Mouse (Mus musculus): ENCODE data around the gene Best2. TPM values are rescaled to one million over a fixed set of nuclear protein-coding genes. Genes with fewer than 3 reads are reported as not detected.

Best2 gene
- total and polyA plus RNA-seq, 3 experiments, result not detected

DNA sequence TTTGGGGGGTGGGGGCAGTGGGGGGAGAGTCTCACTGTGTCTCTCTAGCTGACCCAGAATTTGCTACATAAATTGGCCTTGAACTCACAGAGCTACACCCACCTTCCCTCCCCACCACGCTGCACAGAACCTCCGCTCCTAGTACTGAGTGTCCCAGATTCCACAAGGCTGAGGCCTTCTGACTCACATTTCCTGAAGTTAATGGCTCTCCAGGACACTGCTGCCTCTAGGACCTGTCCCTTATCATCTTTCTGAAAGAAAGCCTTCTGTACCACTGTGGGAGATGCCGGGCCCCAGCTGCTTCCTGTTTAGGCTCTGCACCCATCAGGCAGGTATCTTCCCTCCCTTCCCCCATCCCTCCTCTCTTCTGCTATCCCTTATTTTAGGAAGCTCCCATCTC, 47.7 kb downstream of the Best2 start:
- 30% methylated on average over 3 of the region's 3 CpGs for WGBS

DNA sequence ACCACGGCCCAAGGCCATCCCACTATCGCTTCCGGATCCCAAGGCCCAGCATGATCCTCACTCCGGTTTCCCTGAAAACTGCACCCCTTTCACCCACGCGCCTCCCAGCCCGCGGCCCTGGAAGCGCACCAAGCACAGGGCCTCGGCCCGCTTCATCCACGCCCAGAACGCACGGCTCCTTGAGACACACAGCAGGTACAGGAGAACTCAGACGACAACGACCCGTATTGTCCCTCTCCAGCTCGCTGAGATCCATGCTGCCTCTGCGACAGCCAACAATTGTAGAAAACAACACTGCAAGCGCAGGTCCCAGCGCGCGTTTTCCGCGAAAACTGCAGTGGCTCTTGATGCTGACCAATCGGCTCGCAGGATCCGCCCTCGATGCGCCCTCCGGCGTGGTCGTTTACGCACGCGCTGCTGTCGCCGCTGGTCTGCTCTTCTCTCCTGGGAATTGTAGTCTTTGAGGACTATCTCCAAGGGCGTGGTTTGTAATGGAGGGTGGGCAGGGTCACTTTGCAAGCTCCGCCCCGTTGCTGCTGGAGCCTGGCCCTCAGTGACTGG, 48.5 kb downstream of the Best2 start:
- H3K36me3 ChIP-seq (ENCODE audit: control insufficient read depth, insufficient read depth, low read length), result no peaks in the 10 kb centered on the region
- 1% methylated on average over 41 of the region's 41 CpGs for WGBS
- H3K27me3 ChIP-seq (ENCODE audit: control insufficient read depth, insufficient read depth, low read length), result no peaks in the 10 kb centered on the region
- H3K79me2 ChIP-seq (replicated peaks; ENCODE audit: control insufficient read depth, insufficient read depth, low read length), result no peaks in the 10 kb centered on the region
- peak; percentile 92 to 96 for DNase-seq
- intact Hi-C loops (cut with DNase I), result loop anchor here (5.0 kb wide), 1 partner anchor 109 kb away; the partner anchor contains the start of gene Farsa
- no peak for TF ChIP-seq CTCF (IDR thresholded peaks at IDR 0.05)
- TF ChIP-seq POLR2A (IDR thresholded peaks at IDR 0.05; ENCODE audit: insufficient read depth, low read depth, low read length), result peak; percentile 75
- peak overlapping the region; percentile 58 for H3K9ac ChIP-seq (ENCODE audit: low read depth, low read length)
- peak overlapping the region; percentile 47 for H3K27ac ChIP-seq
- H3K4me3 ChIP-seq, result peak overlapping the region; percentile 61
- H3K4me1 ChIP-seq (ENCODE audit: control insufficient read depth, insufficient read depth, low read length), result peaks cover 17% of the 10 kb centered on the region

More for the DNA sequence above, 47.7 kb downstream of the Best2 start:
- peaks cover 17% of the 10 kb centered on the region for H3K4me1 ChIP-seq (ENCODE audit: control insufficient read depth, insufficient read depth, low read length)
- TF ChIP-seq EP300 (IDR thresholded peaks at IDR 0.05; ENCODE audit: insufficient read depth, low read depth, low read length), result no peak
- no peak for TF ChIP-seq CTCF (IDR thresholded peaks at IDR 0.05)
- TF ChIP-seq POLR2A (IDR thresholded peaks at IDR 0.05; ENCODE audit: insufficient read depth, low read depth, low read length), result no peak
- no peaks in the 10 kb centered on the region for H3K27me3 ChIP-seq (ENCODE audit: control insufficient read depth, insufficient read depth, low read length)
- no peak overlapping the region for H3K9ac ChIP-seq (ENCODE audit: low read depth, low read length)
- DNase-seq, result no peak
- H3K27ac ChIP-seq, result peak overlapping the region; percentile 4
- H3K4me3 ChIP-seq, result no peak overlapping the region
- intact Hi-C loops (cut with DNase I), result loop anchor here (5.0 kb wide), 1 partner anchor 109 kb away; the partner anchor contains the start of gene Farsa
- H3K36me3 ChIP-seq (ENCODE audit: control insufficient read depth, insufficient read depth, low read length), result no peaks in the 10 kb centered on the region
- H3K79me2 ChIP-seq (replicated peaks; ENCODE audit: control insufficient read depth, insufficient read depth, low read length), result no peaks in the 10 kb centered on the region

- no peak for TF ChIP-seq EP300 (IDR thresholded peaks at IDR 0.05; ENCODE audit: insufficient read depth, low read depth, low read length)
- peak; percentile 22; the same call in 1 of the 2 replicates for TF ChIP-seq CTCF (IDR thresholded peaks at IDR 0.05)
- no peaks in the 10 kb centered on the region for H3K36me3 ChIP-seq (ENCODE audit: control insufficient read depth, insufficient read depth, low read length)
- intact Hi-C loops (cut with DNase I), result no loop called here
- no peak overlapping the region for H3K4me3 ChIP-seq
- no peaks in the 10 kb centered on the region for H3K27me3 ChIP-seq (ENCODE audit: control insufficient read depth, insufficient read depth, low read length)
- no peak for DNase-seq
- no peaks in the 10 kb centered on the region for H3K79me2 ChIP-seq (replicated peaks; ENCODE audit: control insufficient read depth, insufficient read depth, low read length)
- peaks cover 11% of the 10 kb centered on the region for H3K4me1 ChIP-seq (ENCODE audit: control insufficient read depth, insufficient read depth, low read length)
- no peak overlapping the region for H3K9ac ChIP-seq (ENCODE audit: low read depth, low read length)
- 90% methylated on average over 4 of the region's 4 CpGs for WGBS
- no peak overlapping the region for H3K27ac ChIP-seq
Observed at GRCm38 (mm10) chr8:84963952-84964351, 50.4 kb downstream of the Best2 start.

DNA sequence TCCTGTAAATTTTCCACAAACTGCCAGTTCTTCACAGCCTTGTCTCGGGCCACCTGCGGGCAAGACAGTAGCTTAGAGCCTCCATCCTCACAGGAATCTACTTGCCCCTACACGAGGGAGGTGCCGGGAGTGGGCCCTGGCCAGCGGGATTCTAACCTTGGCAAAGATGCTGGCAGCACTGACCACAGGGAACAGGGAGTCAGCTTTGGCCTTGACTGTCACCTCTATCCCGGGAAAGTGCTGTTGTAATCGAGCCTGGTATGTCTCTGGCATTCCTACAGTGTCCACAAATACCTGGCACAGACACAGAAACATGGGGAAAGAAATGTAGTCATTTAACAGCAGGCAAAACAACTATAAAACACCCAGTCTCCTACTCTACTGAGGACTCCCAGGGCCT, 54.5 kb downstream of the Best2 start:
- peak overlapping the region; percentile 47; the same call in 1 of the 2 replicates for H3K27ac ChIP-seq
- H3K27me3 ChIP-seq (ENCODE audit: control insufficient read depth, insufficient read depth, low read length), result no peaks in the 10 kb centered on the region
- intact Hi-C loops (cut with DNase I), result loop anchor here (5.0 kb wide), 1 partner anchor 37 kb away; no protein-coding TSS in a partner anchor
- no peaks in the 10 kb centered on the region for H3K36me3 ChIP-seq (ENCODE audit: control insufficient read depth, insufficient read depth, low read length)
- no peak overlapping the region for H3K4me3 ChIP-seq
- no peaks in the 10 kb centered on the region for H3K4me1 ChIP-seq (ENCODE audit: control insufficient read depth, insufficient read depth, low read length)
- no peak overlapping the region for H3K9ac ChIP-seq (ENCODE audit: low read depth, low read length)
- peak in 1 of 2 experiments; percentile 58 for DNase-seq
- H3K79me2 ChIP-seq (replicated peaks; ENCODE audit: control insufficient read depth, insufficient read depth, low read length), result no peaks in the 10 kb centered on the region
- WGBS, result 66% methylated on average over 7 of the region's 7 CpGs
- TF ChIP-seq EP300 (IDR thresholded peaks at IDR 0.05; ENCODE audit: insufficient read depth, low read depth, low read length) (no peak), POLR2A (IDR thresholded peaks at IDR 0.05; ENCODE audit: insufficient read depth, low read depth, low read length) (no peak), CTCF (IDR thresholded peaks at IDR 0.05) (no peak)

Small RNA genes within 50 kb of the gene (microRNA-seq; reads per million reads assigned to microRNA genes)
- 0 reads per million in 2 experiments for gene Mir7070

Other genes starting within 250 kb of the Best2 start
- 100 to 1,000 TPM; 274 to 297 TPM for gene Nfix, start 214.2 kb downstream of the Best2 start, total RNA-seq (2021)
- gene Nfix, start 214.2 kb downstream of the Best2 start, polyA plus RNA-seq (2012; rRNA removed), result 49.0 and 68.7 TPM in 2 replicates
- 10 to 100 TPM; 11.2 to 12.3 TPM for gene Dand5, start 191.7 kb downstream of the Best2 start, total RNA-seq (2021)
- 6.1 and 7.6 TPM in 2 replicates for gene Dand5, start 191.7 kb downstream of the Best2 start, polyA plus RNA-seq (2012; rRNA removed)
- gene Gadd45gip1, start 183.0 kb downstream of the Best2 start, total RNA-seq (2021), result 10 to 100 TPM; 27.4 to 29.7 TPM
- 13.4 and 21.2 TPM in 2 replicates for gene Gadd45gip1, start 183.0 kb downstream of the Best2 start, polyA plus RNA-seq (2012; rRNA removed)
- gene Rad23a, start 173.9 kb downstream of the Best2 start, total RNA-seq (2021), result 10 to 100 TPM; 85.1 to 87.6 TPM
- 77.3 and 101 TPM in 2 replicates for gene Rad23a, start 173.9 kb downstream of the Best2 start, polyA plus RNA-seq (2012; rRNA removed)
- 100 to 1,000 TPM; 352 to 416 TPM for gene Calr, start 167.6 kb downstream of the Best2 start, total RNA-seq (2021)
- 154 and 269 TPM in 2 replicates for gene Calr, start 167.6 kb downstream of the Best2 start, polyA plus RNA-seq (2012; rRNA removed)
- gene Farsa, start 157.5 kb downstream of the Best2 start, total RNA-seq (2021), result 10 to 100 TPM; 21.8 to 24.5 TPM
- 32.5 and 41.4 TPM in 2 replicates for gene Farsa, start 157.5 kb downstream of the Best2 start, polyA plus RNA-seq (2012; rRNA removed)
- 1 to 10 TPM; 2.6 to 4.3 TPM for gene Syce2, start 142.4 kb downstream of the Best2 start, total RNA-seq (2021)
- gene Syce2, start 142.4 kb downstream of the Best2 start, polyA plus RNA-seq (2012; rRNA removed), result 0.33 and 0.64 TPM in 2 replicates
- 10 to 100 TPM; 71.5 to 89.9 TPM for gene Gcdh, start 120.6 kb downstream of the Best2 start, total RNA-seq (2021)
- 134 and 148 TPM in 2 replicates for gene Gcdh, start 120.6 kb downstream of the Best2 start, polyA plus RNA-seq (2012; rRNA removed)
- under 1 TPM in 1 of 2 experiments, not detected in 1; 0.16 TPM for gene Klf1, start 112.6 kb downstream of the Best2 start, total RNA-seq (2021)
- 0.08 and 0.23 TPM in 2 replicates for gene Klf1, start 112.6 kb downstream of the Best2 start, polyA plus RNA-seq (2012; rRNA removed)
- gene Dnase2a, start 106.0 kb downstream of the Best2 start, total RNA-seq (2021), result 1 to 10 TPM; 6.5 to 9.6 TPM
- 9.2 and 10.9 TPM in 2 replicates for gene Dnase2a, start 106.0 kb downstream of the Best2 start, polyA plus RNA-seq (2012; rRNA removed)
- under 1 TPM; 0.07 to 0.10 TPM for gene Mast1, start 77.2 kb downstream of the Best2 start, total RNA-seq (2021)
- gene Mast1, start 77.2 kb downstream of the Best2 start, polyA plus RNA-seq (2012; rRNA removed), result 0.16 and 0.18 TPM in 2 replicates
- gene Rtbdn, start 67.5 kb downstream of the Best2 start, total RNA-seq (2021), result not detected
- gene Rtbdn, start 67.5 kb downstream of the Best2 start, polyA plus RNA-seq (2012; rRNA removed), result not detected in 2 replicates
- gene Gm49661, start 45.1 kb downstream of the Best2 start, total RNA-seq (2021), result 1 to 10 TPM; 1.3 to 2.1 TPM
- not detected in 2 replicates for gene Gm49661, start 45.1 kb downstream of the Best2 start, polyA plus RNA-seq (2012; rRNA removed)
- gene Prdx2, start 44.9 kb downstream of the Best2 start, total RNA-seq (2021), result 100 to 1,000 TPM; 591 to 662 TPM
- 464 and 584 TPM in 2 replicates for gene Prdx2, start 44.9 kb downstream of the Best2 start, polyA plus RNA-seq (2012; rRNA removed)
- 10 to 100 TPM; 38.1 to 50.5 TPM for gene Rnaseh2a, start 44.8 kb downstream of the Best2 start, total RNA-seq (2021)
- gene Rnaseh2a, start 44.8 kb downstream of the Best2 start, polyA plus RNA-seq (2012; rRNA removed), result 33.7 and 46.3 TPM in 2 replicates
- 10 to 100 TPM; 10.4 to 19.0 TPM for gene Junb, start 35.8 kb downstream of the Best2 start, total RNA-seq (2021)
- gene Junb, start 35.8 kb downstream of the Best2 start, polyA plus RNA-seq (2012; rRNA removed), result 13.1 and 17.3 TPM in 2 replicates
- 1 to 10 TPM; 2.0 TPM for gene Hook2, start 23.9 kb downstream of the Best2 start, total RNA-seq (2021)
- 2.3 and 2.4 TPM in 2 replicates for gene Hook2, start 23.9 kb downstream of the Best2 start, polyA plus RNA-seq (2012; rRNA removed)
- 10 to 100 TPM; 58.5 to 71.8 TPM for gene Asna1, start 10.8 kb upstream of the Best2 start, total RNA-seq (2021)
- gene Asna1, start 10.8 kb upstream of the Best2 start, polyA plus RNA-seq (2012; rRNA removed), result 104 and 133 TPM in 2 replicates
- gene Trir, start 12.3 kb upstream of the Best2 start, total RNA-seq (2021), result 10 to 100 TPM; 81.5 to 94.1 TPM
- gene Trir, start 12.3 kb upstream of the Best2 start, polyA plus RNA-seq (2012; rRNA removed), result 47.2 and 54.3 TPM in 2 replicates
- gene Tnpo2, start 22.4 kb upstream of the Best2 start, total RNA-seq (2021), result 10 to 100 TPM; 26.8 to 28.4 TPM
- gene Tnpo2, start 22.4 kb upstream of the Best2 start, polyA plus RNA-seq (2012; rRNA removed), result 26.8 and 34.8 TPM in 2 replicates
- 1 to 10 TPM; 2.4 to 2.5 TPM for gene Fbxw9, start 45.5 kb upstream of the Best2 start, total RNA-seq (2021)
- 9.3 and 10.5 TPM in 2 replicates for gene Fbxw9, start 45.5 kb upstream of the Best2 start, polyA plus RNA-seq (2012; rRNA removed)
- gene Gm5741, start 53.5 kb upstream of the Best2 start, total RNA-seq (2021), result not detected
- gene Gm5741, start 53.5 kb upstream of the Best2 start, polyA plus RNA-seq (2012; rRNA removed), result not detected in 2 replicates
- gene Dhps, start 57.2 kb upstream of the Best2 start, total RNA-seq (2021), result 10 to 100 TPM; 26.1 to 29.4 TPM
- gene Dhps, start 57.2 kb upstream of the Best2 start, polyA plus RNA-seq (2012; rRNA removed), result 31.5 and 33.2 TPM in 2 replicates
- 10 to 100 TPM; 39.0 to 41.4 TPM for gene Wdr83os, start 66.2 kb upstream of the Best2 start, total RNA-seq (2021)
- 99.3 and 108 TPM in 2 replicates for gene Wdr83os, start 66.2 kb upstream of the Best2 start, polyA plus RNA-seq (2012; rRNA removed)
- 10 to 100 TPM; 29.4 to 30.2 TPM for gene Wdr83, start 66.8 kb upstream of the Best2 start, total RNA-seq (2021)
- gene Wdr83, start 66.8 kb upstream of the Best2 start, polyA plus RNA-seq (2012; rRNA removed), result 39.2 and 44.2 TPM in 2 replicates
- gene Man2b1, start 68.7 kb upstream of the Best2 start, total RNA-seq (2021), result 10 to 100 TPM; 25.4 to 26.8 TPM
- gene Man2b1, start 68.7 kb upstream of the Best2 start, polyA plus RNA-seq (2012; rRNA removed), result 37.3 and 42.3 TPM in 2 replicates
- gene Zfp791, start 108.6 kb upstream of the Best2 start, total RNA-seq (2021), result 1 to 10 TPM; 1.6 to 2.6 TPM
- gene Zfp791, start 108.6 kb upstream of the Best2 start, polyA plus RNA-seq (2012; rRNA removed), result 1.00 and 1.2 TPM in 2 replicates
- not detected for gene Cks1brt, start 137.4 kb upstream of the Best2 start, total RNA-seq (2021)
- not detected in 2 replicates for gene Cks1brt, start 137.4 kb upstream of the Best2 start, polyA plus RNA-seq (2012; rRNA removed)
- not detected for gene Olfr371, start 211.5 kb upstream of the Best2 start, total RNA-seq (2021)
- gene Olfr371, start 211.5 kb upstream of the Best2 start, polyA plus RNA-seq (2012; rRNA removed), result not detected in 2 replicates

Measured in heart, adult 2 months (tissue).